Mouse (Mus musculus): ENCODE measurements around the gene Loxl1.

The Loxl1 gene

DNA sequence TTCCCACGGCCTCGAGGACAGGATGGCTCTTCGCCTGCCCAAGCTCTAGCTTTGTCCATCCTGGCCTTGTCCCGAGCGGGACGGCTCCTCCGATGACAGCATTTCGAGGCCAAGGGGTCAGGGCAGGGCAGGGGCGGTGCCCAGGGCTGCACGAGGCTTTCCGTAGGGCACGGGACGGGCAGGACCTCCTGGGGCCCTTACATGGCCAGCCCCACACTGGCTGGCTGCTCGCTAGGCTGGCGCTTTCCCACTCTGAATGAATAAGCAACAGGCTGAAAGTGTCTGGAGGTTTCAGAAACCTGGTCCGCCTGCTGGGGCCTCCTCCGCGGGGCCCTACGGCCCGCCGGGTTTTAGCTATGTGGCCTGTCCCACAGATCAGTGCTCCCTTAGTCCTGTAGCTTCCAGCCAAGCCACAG lies at the start of gene Loxl1:
Gene Loxl1 (minus strand): TSS at position 243 of the 416 bp plus-strand sequence.
- DNase-seq (ENCODE audit: low read depth, low spot score), result no peak

DNA sequence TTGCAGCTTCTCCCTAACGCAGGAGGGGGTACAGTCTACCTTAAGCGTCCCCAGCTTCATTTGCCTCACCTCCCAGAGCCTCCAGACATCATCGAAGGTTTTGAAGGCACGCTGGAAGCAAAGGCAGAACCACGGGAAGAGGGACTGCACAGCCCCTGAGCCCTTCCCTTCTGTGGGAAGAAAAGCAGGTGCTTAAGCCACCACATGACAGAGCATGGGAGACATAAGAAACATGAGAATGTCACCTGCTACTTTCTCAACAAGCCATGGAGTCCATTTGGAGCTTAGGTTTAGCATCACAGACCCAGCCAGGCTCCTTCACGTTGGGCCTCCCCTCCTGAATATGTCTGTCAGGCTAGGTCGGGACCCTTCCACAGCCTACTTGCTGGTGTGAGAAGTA lies 49.0 kb upstream of the Loxl1 start:
- DNase-seq (ENCODE audit: low read depth, low spot score), result no peak

DNA sequence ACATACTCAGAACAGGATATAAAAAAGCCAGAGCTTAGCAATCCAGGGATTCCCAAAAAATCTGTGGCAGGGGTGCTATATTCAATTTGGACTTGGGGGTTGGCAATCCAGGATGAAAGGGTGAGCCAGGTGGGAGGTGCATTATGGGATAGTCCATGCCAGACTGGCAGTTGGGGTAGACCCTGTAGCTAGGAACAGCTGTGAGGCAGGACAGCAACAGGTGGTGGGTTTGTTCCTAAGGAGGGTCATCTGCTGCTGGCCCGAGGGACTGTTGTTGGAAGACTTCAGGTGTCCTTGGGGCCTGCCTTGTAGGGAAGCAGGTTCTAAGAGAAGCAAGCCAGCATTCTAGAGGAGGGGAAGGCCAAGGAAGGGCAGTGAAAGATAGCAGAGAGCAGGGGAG lies 48.4 kb upstream of the Loxl1 start:
- DNase-seq (ENCODE audit: low read depth, low spot score), result no peak

DNA sequence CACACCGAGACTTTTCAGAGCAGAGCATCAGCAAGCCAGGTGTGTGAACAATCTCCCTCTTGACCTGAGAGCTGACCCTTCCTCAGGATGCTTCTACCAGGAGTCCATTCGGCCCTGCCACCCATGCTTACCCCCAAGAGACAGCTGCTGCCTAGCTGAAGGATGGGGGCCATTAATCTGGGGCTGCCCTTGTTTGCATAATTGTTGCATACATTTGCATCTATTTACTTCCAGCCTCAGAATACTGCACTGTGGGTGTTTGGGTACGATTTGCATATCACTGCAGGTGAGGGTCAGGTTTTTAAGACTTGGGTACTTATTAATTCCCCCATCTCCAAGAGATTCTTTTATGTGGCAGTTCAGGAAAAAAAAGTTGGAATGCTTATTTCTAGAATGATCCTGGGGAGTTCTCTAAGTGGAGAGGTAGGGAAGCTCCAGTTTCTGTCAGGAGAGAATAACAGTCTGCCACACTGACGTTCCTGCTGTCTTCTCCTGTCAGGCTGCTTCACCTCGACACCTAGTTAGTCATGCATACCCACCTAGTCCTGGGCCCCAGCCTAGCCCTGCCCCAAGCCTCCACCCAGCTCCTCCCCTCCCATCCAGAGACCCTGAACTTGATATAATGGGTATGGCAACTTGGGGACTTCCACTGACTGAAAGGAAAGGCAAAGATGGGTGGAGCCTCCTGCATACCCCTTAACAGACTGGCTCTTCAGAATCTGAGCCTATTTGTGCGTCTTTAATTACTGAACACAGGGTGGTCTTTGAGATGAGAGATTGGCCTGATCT lies 42.5 kb upstream of the Loxl1 start:
- no peak for DNase-seq (ENCODE audit: low read depth, low spot score)

DNA sequence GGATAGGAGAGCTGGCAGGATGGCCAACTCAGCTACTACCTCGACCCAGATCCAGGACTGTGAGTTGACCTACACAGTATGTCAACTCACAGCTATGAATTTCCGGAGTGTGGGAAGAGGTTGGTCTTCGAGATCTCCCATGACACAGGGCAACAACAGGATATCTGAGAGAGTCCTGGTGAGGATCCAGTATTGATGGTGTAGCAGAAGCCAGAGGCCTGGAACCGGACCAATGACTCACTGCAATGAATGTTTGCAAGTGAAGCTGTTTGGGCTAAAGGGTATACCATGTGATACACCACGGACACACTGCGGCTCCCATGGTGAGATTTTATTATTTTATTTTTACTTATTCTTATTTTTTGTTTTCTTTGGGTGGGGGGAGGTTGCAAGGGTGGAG lies 41.7 kb upstream of the Loxl1 start:
- DNase-seq (ENCODE audit: low read depth, low spot score), result no peak

DNA sequence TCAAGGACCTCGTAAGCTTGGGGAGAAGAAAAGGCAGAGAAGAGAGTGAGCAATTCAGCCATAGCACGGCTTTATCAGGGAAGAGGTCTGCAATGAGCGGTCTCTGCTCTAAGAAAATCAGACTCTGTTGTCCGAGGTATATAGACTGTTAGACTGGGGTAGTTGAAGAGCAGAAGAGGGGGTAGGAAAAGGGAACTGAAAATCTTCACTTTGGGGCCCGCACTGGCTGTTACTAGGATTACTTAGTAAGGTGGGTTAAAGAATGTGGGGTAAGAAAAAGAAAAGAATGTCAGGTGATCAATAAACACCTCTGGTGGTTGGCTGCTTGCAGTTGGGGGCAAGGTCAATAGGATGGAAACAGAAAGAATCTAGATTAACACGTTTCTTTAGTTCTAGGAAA lies 40.2 kb upstream of the Loxl1 start:
- DNase-seq (ENCODE audit: low read depth, low spot score), result no peak

DNA sequence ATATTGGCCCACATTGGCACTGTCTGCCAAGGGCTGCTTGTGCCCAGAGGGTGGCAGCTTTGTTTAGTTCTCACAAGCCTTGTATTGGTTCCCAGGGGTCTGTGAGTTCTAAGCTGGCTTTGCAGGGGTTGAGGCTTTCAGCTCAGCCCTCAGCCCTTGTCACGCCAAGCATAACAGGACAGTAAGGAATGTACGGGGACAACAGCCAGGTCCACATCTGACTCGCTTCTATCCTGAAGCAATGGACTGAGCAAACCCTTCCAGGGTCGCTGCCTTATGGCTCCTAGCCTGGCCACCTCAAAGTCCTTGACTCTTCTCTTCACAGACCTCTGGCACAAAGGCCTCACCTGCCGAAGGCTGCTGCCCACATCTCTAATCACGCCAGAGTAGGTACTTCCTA lies 34.8 kb upstream of the Loxl1 start:
- no peak for DNase-seq (ENCODE audit: low read depth, low spot score)

DNA sequence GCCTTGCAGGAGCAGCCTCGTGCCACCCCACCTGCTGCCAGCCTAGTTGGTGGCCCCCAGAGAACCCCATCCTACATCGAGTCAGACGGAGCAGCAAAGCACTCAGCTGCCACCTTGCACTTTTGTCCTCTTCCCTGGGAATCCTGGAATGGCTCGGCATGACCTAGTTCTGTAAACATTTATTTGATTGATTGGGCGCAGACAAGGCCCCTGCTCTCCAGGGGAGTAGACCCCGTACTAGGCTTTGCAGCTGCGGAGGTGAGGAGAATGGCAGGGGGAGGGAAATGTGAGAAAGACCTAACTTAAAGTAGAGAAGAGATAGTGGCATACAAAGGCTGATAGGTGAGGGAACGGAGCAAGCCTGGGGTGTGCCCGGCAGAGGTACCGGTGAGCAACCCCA lies 33.5 kb upstream of the Loxl1 start:
- no peak for DNase-seq (ENCODE audit: low read depth, low spot score)

DNA sequence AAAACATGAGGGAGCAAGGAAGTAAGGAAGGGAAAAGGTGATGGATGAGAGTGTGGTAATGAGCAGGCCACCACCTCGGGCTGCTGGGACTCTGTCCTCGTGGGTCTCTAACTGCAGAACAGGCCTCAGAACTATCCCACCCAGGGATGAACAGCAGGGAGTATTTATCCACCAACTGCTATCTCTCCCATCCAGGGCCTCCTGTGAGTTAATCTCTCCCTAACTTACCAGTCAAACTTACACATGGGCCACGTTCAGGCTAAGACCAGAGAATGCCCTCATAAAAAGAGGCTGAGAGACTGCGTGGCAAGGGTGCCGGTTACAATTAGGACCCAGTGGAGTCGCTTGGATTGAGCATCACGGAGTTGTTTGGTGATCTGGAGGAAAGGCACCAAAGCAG lies 33.0 kb upstream of the Loxl1 start:
- DNase-seq (ENCODE audit: low read depth, low spot score), result no peak

DNA sequence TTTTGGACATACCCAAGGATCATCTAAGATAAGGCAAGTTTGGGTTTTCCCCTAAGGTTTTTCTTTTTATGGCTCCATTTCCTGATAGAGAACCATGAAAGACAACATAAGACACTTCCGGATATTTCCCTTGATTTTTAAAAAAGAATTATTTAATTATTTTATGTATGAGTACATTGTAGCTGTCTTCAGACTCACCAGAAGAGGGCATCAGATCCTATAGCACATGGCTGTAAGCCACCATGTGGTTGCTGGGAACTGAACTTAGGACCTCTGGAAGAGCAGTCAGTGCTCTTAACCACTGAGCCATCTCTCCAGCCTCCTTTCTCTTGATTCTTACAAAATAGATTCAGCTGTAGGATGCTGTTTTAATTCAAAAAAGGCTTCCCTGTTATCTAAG lies 28.8 kb upstream of the Loxl1 start:
- DNase-seq (ENCODE audit: low read depth, low spot score), result no peak

DNA sequence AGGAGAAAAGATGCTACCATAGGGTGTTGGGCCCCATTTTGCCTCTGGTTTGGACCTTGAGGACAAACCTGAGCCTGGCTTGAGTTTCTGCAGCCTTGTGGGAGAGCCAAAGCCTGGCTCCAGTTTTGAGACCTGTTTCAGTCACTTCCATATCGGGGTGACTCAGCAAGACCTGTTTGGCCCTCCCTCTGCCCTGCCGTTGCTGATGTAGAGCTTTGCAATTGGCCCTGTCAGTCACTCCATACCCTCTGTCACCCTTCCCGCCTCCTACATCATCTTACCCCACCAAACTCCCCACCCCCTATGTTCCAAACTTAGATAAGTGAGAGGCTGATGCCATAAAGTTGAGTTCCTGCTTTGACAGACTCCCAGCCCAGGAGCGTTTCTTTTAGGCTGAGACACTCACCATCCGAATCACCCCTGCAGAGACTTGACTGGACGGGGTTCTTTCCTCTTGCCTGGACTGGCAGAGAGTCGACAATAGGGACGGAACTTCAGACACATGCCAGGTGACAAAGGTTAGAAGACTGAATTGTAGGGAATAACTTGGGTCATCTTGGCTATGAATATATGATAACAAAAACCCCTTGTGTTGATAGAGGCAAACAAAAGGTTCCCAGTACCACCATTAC lies 23.8 kb upstream of the Loxl1 start:
- DNase-seq (ENCODE audit: low read depth, low spot score), result no peak

DNA sequence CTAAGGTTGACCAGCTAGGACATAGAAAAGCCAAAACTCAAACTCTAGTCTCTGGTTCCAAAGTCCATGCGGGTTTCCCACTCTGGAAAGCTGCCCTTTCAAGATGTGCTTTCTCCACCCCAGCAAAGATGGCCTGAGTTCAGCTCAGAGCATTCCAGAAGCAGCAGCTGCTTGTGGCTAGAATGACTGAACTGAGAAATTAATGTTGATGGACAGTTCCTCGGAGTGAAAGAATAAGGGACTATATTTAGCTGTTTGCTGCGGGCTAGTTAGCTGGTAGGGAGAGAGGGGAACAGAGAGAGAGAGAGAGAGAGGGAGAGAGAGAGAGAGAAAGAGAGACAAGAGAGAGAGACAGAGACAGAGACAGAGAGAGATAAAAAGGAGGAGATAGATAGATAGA lies 18.3 kb upstream of the Loxl1 start:
- DNase-seq (ENCODE audit: low read depth, low spot score), result no peak

DNA sequence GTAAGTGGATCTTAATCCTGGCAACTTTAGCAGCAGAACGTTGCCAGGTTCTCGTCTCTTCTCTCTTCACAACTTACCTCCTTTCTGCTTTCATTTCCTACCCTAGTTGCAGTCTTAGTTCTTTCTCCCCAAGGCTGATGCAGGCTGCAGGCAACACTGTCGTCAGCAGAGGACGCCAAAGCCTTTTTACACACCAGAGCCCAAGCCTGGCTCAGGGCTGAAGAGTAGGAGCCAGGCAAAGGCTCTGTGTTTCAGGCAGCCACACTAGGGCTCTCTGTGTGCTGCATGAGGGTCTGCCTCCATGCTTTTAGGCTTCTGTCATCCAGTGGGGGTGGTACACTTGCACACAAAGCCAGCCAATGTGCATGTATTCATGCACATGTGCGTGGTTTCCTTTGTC lies 17.3 kb upstream of the Loxl1 start:
- DNase-seq (ENCODE audit: low read depth, low spot score), result peak; percentile 45

DNA sequence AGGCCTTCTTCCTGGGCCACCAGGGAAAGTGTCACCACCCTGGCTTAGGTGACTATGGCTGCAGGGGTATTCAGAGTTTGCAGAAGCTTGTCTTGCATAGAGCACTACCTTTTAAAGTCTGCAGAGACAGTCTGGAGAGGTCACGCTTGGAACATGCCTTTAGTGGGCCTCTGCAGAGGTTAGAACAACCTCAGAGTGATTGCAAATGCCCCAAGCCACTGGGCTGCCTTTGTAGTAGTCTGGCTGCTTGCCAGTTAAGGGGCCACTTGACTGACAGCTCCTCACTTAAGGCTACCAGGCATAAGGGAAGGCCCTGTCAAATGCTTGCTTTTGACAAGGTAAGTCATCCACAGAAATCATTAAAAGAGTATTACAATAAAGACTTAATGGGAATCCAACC lies 14.4 kb upstream of the Loxl1 start:
- no peak for DNase-seq (ENCODE audit: low read depth, low spot score)

DNA sequence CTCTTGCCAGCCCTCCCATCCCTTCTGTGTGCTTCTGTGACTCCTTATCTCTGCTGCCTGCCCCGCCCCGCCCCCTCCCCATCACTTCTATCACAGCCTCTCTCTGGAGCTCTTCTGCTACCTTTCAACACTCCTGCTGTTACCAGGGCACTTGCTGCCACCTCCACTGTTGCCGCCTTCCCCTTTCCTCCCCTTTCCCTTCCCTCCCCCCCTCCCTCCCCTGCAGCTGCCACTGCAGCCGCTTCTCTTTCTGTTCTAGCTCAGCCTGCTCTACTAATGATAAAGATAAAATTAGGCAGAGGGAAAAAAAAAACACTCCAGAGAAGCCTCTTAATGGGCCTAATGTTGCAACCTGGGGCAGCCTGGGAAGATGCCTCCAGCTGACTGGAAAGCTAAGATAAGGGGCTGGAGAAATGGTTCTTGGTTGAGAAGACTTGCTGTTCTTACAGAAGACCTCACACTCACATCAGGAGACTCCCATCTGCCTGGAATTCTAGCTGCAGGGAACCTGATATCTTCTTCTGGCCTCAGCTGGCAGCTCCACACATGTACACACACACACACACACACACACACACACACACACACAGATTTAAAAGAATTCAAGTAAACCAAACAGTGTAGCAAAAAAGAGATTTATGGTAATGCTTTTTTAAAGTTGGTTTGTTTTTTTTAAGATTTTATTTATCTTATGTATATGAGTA lies 13.6 kb upstream of the Loxl1 start:
- no peak for DNase-seq (ENCODE audit: low read depth, low spot score)

DNA sequence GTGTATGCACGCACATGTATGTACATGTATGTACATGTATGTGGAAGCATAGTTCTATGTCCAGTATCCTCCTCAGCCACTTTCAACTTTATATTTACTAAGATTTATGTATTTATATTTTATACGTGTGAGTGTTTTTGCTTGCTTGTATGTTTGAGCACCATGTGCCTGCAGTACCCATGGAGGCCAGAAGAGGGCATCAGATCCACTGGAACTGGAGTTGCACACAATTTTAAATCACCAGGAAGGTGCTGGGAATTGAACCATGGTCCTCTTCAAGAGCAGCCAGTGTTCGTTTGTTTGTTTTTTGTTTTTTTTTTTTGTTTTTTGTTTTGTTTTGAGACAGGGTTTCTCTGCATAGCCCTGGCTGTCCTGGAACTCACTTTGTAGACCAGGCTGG lies 8.7 kb upstream of the Loxl1 start:
- no peak for DNase-seq (ENCODE audit: low read depth, low spot score)

DNA sequence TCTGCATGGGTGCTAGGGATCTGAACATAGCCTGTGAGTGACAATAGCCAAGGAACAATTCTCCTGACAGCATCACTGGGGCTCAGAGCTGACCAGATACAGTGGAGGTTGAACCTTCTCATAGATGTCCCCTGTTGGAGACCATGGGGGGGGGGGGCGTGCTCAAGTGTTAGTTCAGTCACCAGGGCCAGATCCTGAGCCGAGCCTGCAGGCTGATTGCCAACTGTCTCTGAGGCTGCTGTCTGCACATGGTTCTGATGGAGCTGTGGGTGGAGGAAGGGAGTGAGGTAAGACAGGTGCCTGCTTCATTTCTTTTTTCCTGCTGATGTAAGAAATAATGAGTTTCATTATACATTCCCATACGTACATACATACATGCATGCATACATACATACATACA lies 5.3 kb upstream of the Loxl1 start:
- DNase-seq (ENCODE audit: low read depth, low spot score), result no peak

DNA sequence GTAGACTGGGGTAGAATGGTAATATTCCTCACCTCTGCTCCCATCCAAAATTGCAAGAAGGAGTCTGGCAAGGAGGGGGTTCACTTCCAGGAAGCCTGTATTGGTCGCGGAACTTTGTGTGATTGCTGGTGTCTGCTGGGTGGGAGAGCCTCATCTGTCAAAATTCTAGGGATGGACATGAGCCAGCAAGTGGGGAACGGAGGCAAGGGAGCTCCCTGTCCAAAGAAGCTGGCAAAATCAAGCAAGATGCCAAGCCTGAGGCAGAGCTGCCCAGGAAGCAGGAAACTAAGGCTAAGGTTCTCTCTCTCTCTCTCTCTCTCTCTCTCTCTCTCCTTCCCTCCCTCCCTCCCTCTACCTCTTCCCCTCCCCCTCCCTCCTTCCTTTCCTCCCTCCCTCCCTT lies 4.4 kb upstream of the Loxl1 start:
- no peak for DNase-seq (ENCODE audit: low read depth, low spot score)

DNA sequence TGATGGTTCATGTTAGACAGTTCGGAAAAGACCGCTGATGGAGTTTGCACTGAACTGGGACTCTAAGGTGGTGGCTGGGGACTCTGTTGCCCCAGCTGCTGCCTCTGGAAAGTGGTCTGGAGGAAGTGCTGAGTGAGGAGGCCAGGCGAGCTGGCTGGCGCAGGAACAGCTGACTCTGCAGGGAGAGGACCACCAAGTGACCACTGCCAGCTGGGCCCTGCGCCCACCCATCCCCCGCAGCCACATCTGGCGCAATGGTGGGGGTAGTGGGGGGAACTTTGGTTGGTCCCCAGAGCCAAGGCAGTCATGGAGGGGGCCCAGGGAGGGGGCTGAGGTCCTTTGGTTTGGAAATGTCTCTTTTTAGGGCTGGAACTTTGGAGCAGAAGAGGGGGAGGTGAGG lies 3.8 kb upstream of the Loxl1 start:
- no peak for DNase-seq (ENCODE audit: low read depth, low spot score)

DNA sequence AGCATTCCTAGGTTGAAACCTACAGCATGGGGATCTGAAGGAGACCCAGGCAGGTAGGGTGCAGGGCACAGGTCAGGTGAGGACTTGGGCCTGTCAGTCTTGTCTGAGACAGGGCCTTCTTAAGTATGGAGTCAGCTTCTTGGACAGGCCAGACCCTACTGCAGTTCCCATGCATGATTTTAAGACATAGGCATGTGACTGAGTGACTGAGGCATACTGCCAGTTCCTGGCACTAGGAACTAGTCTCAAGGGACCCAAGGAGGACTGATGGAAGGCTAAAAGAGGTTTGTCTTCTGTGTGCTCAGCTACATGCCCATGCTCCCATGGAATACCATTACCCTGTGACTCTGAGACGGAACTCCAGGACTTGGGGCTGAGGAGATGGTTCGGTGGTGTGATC lies 2.9 kb upstream of the Loxl1 start:
- DNase-seq (ENCODE audit: low read depth, low spot score), result no peak

DNA sequence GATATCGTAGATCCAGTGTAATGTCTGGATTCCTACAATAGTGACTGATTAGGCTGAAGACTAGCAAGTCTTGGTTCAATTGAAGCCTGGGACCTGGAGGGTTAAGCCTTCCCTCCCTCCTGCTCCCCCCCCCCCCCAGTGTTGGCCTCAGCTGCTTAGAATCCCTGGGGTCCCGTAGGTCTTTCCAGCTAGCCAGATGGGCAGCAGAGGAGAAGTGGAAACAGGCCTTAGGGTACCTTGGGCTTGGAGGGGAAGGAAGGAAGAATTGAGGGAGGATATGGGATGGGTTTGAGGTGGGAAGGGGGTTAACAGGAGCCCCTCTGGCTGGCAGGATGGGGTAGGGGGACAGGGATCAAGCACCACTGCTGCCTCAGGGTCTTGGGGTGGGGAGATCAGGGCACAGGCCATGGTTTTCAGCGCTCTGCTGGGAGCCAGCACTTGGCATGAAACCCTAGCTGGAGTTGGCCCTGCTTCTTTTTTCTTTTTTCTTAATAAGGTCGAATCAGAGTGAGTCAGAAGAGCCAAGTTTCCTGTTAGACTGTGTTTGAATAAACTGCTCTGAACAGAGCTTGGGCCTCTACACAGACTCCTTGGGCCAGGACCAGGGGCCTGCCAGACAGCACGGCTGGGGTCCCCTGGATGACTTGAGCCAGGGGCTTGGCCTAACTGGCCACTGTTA lies 1.8 kb upstream of the Loxl1 start:
- DNase-seq (ENCODE audit: low read depth, low spot score), result no peak

DNA sequence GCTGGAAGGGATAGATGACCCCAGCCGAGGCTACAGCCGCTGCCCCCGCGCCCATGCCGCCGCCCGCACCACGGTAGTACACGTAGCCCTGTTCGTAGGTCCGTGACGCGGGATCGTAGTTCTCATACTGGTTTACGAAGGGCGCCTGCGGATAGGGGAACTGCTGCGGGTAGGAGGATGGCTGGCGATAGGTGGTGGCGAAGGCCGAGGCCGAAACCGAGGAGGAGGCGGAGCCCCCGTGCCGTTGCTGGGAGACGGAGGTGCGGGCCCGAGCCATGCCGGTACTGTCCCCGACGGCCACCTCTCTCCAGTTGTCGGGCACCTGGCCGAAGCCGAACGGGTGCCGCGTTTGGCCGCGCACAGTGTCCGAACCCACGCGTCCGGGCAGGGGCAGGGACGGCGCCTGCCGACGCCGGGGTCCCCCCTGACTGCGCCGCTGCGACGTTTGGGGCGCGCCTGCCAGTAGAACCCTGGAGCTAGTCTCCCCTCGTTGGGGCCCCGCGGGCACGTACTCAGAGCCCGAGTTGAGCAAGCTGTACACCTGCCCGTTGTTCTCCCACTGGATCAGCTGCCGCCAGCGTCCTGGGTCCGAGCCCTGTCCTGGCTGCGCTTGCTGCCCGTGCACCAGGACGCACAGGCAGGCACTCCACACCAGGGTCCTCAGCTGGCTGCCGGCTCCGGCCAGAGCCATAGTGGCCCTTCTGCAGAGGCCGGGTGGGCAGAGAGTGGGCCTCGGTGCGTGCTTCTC lies 616 bp downstream of the Loxl1 start:
- no peak for DNase-seq (ENCODE audit: low read depth, low spot score)
